Mouse (Mus musculus): Measurements from ENCODE around the gene Pdcd6. TPM values are rescaled to one million over a fixed set of nuclear protein-coding genes. Genes with fewer than 3 reads are reported as not detected.

Gene Pdcd6
- polyA plus RNA-seq (2016; fragmentation: Nextera tagmentation; extraction: Ambion mirVana), result 87.5 and 89.2 TPM in 2 replicates

- H3K27ac ChIP-seq (ENCODE audit: poor library complexity, severe bottlenecking), result peak within 1 kb of the TSS; percentile 52
- no peaks in the 10 kb centered on the region for H3K9me3 ChIP-seq (replicated peaks)
- no peaks in the 10 kb centered on the region for H3K27me3 ChIP-seq (replicated peaks)
- H3K4me2 ChIP-seq, result peak within 1 kb of the TSS; percentile 72
- peak within 1 kb of the TSS; percentile 88 for H3K9ac ChIP-seq
- peaks cover 10% of the 10 kb centered on the region; the same call in 1 of the 2 replicates for H3K4me1 ChIP-seq (replicated peaks)
- peak; percentile 100 for ATAC-seq (ENCODE audit: insufficient number of reproducible peaks, low FRiP score)
- H3K36me3 ChIP-seq, result peaks cover 32% of the 10 kb centered on the region
- H3K4me3 ChIP-seq, result peak within 1 kb of the TSS; percentile 92
- 0% methylated on average over 36 of the region's 36 CpGs for WGBS
These were observed at the start of gene Pdcd6 for GRCm38 (mm10) chr13:74317170-74317849. TSS of gene Pdcd6 (minus strand) at chr13:74317580.

GRCm38 (mm10) chr13:74363859-74364235, 46.5 kb upstream of the Pdcd6 start, which contains the start of gene Lrrc14b:
TSS of gene Lrrc14b (minus strand) at chr13:74364005.
- Histone ChIP-seq H3K4me2 (peak within 1 kb of the TSS; percentile 63), H3K9me3 (replicated peaks) (no peaks in the 10 kb centered on the region; the same call in 1 of the 2 replicates), H3K4me1 (replicated peaks) (peaks cover 26% of the 10 kb centered on the region), H3K9ac (peak within 1 kb of the TSS; percentile 63), H3K27ac (ENCODE audit: poor library complexity, severe bottlenecking) (peak within 1 kb of the TSS; percentile 92), H3K27me3 (replicated peaks) (no peaks in the 10 kb centered on the region), H3K36me3 (peaks cover 28% of the 10 kb centered on the region), H3K4me3 (peak within 1 kb of the TSS; percentile 32)
- ATAC-seq (ENCODE audit: insufficient number of reproducible peaks, low FRiP score), result peak; percentile 75
- WGBS, result 26% methylated on average over 8 of the region's 8 CpGs

- peak overlapping the region; percentile 63 for H3K4me2 ChIP-seq
- peaks cover 33% of the 10 kb centered on the region for H3K36me3 ChIP-seq
- H3K4me1 ChIP-seq (replicated peaks), result peaks cover 26% of the 10 kb centered on the region
- 75% methylated on average over 13 of the region's 13 CpGs for WGBS
- peak overlapping the region; percentile 92 for H3K27ac ChIP-seq (ENCODE audit: poor library complexity, severe bottlenecking)
- peak overlapping the region; percentile 63 for H3K9ac ChIP-seq
- no peaks in the 10 kb centered on the region for H3K27me3 ChIP-seq (replicated peaks)
- peak overlapping the region; percentile 32 for H3K4me3 ChIP-seq
- H3K9me3 ChIP-seq (replicated peaks), result no peaks in the 10 kb centered on the region; the same call in 1 of the 2 replicates
- ATAC-seq (ENCODE audit: insufficient number of reproducible peaks, low FRiP score), result peak; percentile 62
These were observed 45.9 kb upstream of the Pdcd6 start for GRCm38 (mm10) chr13:74363176-74363858.

GRCm38 (mm10) chr13:74362218-74362617, 44.8 kb upstream of the Pdcd6 start:
- Histone ChIP-seq H3K4me2 (peak overlapping the region; percentile 63), H3K4me1 (replicated peaks) (peaks cover 26% of the 10 kb centered on the region), H3K27ac (ENCODE audit: poor library complexity, severe bottlenecking) (no peak overlapping the region), H3K36me3 (peaks cover 41% of the 10 kb centered on the region), H3K9ac (no peak overlapping the region), H3K4me3 (no peak overlapping the region), H3K27me3 (replicated peaks) (no peaks in the 10 kb centered on the region), H3K9me3 (replicated peaks) (no peaks in the 10 kb centered on the region)
- no peak for ATAC-seq (ENCODE audit: insufficient number of reproducible peaks, low FRiP score)
- 57% methylated on average over 2 of the region's 2 CpGs for WGBS

GRCm38 (mm10) chr13:74356491-74356890, 39.1 kb upstream of the Pdcd6 start:
- H3K36me3 ChIP-seq, result peaks cover 68% of the 10 kb centered on the region
- H3K9ac ChIP-seq, result no peak overlapping the region
- WGBS, result 93% methylated on average over 13 of the region's 13 CpGs

GRCm38 (mm10) chr13:74350435-74350906, 33.1 kb upstream of the Pdcd6 start:
- Histone ChIP-seq H3K36me3 (peaks cover 17% of the 10 kb centered on the region), H3K4me2 (peak overlapping the region; percentile 76), H3K9me3 (replicated peaks) (no peaks in the 10 kb centered on the region), H3K4me3 (peak overlapping the region; percentile 85), H3K4me1 (replicated peaks) (peaks cover 11% of the 10 kb centered on the region), H3K27ac (ENCODE audit: poor library complexity, severe bottlenecking) (peak overlapping the region; percentile 93), H3K27me3 (replicated peaks) (no peaks in the 10 kb centered on the region), H3K9ac (peak overlapping the region; percentile 95)
- ATAC-seq (ENCODE audit: insufficient number of reproducible peaks, low FRiP score), result peak; percentile 51
- WGBS, result under 1% methylated on average over 15 of the region's 15 CpGs

More at GRCm38 (mm10) chr13:74356491-74356890, 39.1 kb upstream of the Pdcd6 start:
- no peak for ATAC-seq (ENCODE audit: insufficient number of reproducible peaks, low FRiP score)
- Histone ChIP-seq H3K4me1 (replicated peaks) (no peaks in the 10 kb centered on the region), H3K9me3 (replicated peaks) (no peaks in the 10 kb centered on the region), H3K4me2 (no peak overlapping the region), H3K27me3 (replicated peaks) (no peaks in the 10 kb centered on the region), H3K27ac (ENCODE audit: poor library complexity, severe bottlenecking) (no peak overlapping the region), H3K4me3 (no peak overlapping the region)

GRCm38 (mm10) chr13:74349566-74350434, 32.4 kb upstream of the Pdcd6 start, which contains the start of the genes Sdha and Ccdc127:
TSS of gene Sdha (minus strand) at chr13:74350280.
TSS of gene Ccdc127 (plus strand) at chr13:74350309.
- peak within 1 kb of the TSS; percentile 95 for H3K9ac ChIP-seq
- peak within 1 kb of the TSS; percentile 85 for H3K4me3 ChIP-seq
- peak within 1 kb of the TSS; percentile 93 for H3K27ac ChIP-seq (ENCODE audit: poor library complexity, severe bottlenecking)
- peaks cover 11% of the 10 kb centered on the region for H3K4me1 ChIP-seq (replicated peaks)
- ATAC-seq (ENCODE audit: insufficient number of reproducible peaks, low FRiP score), result peak; percentile 98
- no peaks in the 10 kb centered on the region for H3K9me3 ChIP-seq (replicated peaks)
- 1% methylated on average over 57 of the region's 57 CpGs for WGBS
- H3K4me2 ChIP-seq, result peak within 1 kb of the TSS; percentile 76
- H3K36me3 ChIP-seq, result peaks cover 17% of the 10 kb centered on the region
- no peaks in the 10 kb centered on the region for H3K27me3 ChIP-seq (replicated peaks)

- H3K9me3 ChIP-seq (replicated peaks), result no peaks in the 10 kb centered on the region
- 55% methylated on average over 3 of the region's 3 CpGs for WGBS
- H3K36me3 ChIP-seq, result peaks cover 70% of the 10 kb centered on the region
- H3K27ac ChIP-seq (ENCODE audit: poor library complexity, severe bottlenecking), result no peak overlapping the region
- H3K4me1 ChIP-seq (replicated peaks), result no peaks in the 10 kb centered on the region
- no peaks in the 10 kb centered on the region for H3K27me3 ChIP-seq (replicated peaks)
- no peak for ATAC-seq (ENCODE audit: insufficient number of reproducible peaks, low FRiP score)
- H3K9ac ChIP-seq, result no peak overlapping the region
- H3K4me3 ChIP-seq, result no peak overlapping the region
- no peak overlapping the region for H3K4me2 ChIP-seq
These were observed 23.7 kb upstream of the Pdcd6 start for GRCm38 (mm10) chr13:74341036-74341435.

- H3K27me3 ChIP-seq (replicated peaks), result no peaks in the 10 kb centered on the region
- H3K4me3 ChIP-seq, result no peak overlapping the region
- H3K9me3 ChIP-seq (replicated peaks), result no peaks in the 10 kb centered on the region
- no peak overlapping the region for H3K27ac ChIP-seq (ENCODE audit: poor library complexity, severe bottlenecking)
- no peak overlapping the region for H3K9ac ChIP-seq
- no peaks in the 10 kb centered on the region for H3K4me1 ChIP-seq (replicated peaks)
- peaks cover 77% of the 10 kb centered on the region for H3K36me3 ChIP-seq
- H3K4me2 ChIP-seq, result no peak overlapping the region
- ATAC-seq (ENCODE audit: insufficient number of reproducible peaks, low FRiP score), result no peak
These were observed 11.9 kb upstream of the Pdcd6 start for GRCm38 (mm10) chr13:74329321-74329720.

- Histone ChIP-seq H3K27me3 (replicated peaks) (no peaks in the 10 kb centered on the region), H3K4me2 (peak overlapping the region; percentile 72), H3K4me3 (peak overlapping the region; percentile 92), H3K9me3 (replicated peaks) (no peaks in the 10 kb centered on the region), H3K36me3 (peaks cover 28% of the 10 kb centered on the region), H3K9ac (peak overlapping the region; percentile 88), H3K27ac (ENCODE audit: poor library complexity, severe bottlenecking) (peak overlapping the region; percentile 51; the same call in 1 of the 2 replicates), H3K4me1 (replicated peaks) (peaks cover 10% of the 10 kb centered on the region; the same call in 1 of the 2 replicates)
- WGBS, result 3% methylated on average over 15 of the region's 15 CpGs
- ATAC-seq (ENCODE audit: insufficient number of reproducible peaks, low FRiP score), result no peak; the same call in 1 of the 2 replicates
These were observed 601 bp downstream of the Pdcd6 start for GRCm38 (mm10) chr13:74316789-74317169.
